Mouse (Mus musculus) liver, postnatal 0 days (tissue): ENCODE results near the gene Traf4.

ENCODE experiments used
- CTCF ChIP-seq: sonication (generic); IDR thresholded peaks from 2 replicates; pipeline ENCODE4 v1.5.1; 2016; ENCODE audit warnings: antibody characterized with exemption, low read depth
- EP300 ChIP-seq: IDR thresholded peaks from 2 replicates; pipeline ENCODE4 v1.6.1; 2016; ENCODE audit warnings: antibody characterized with exemption, low read depth, mild to moderate bottlenecking

GRCm38 (mm10) chr11:78136132-78136531 lies 29.3 kb downstream of the Traf4 start:
- TF ChIP-seq CTCF (no peak), EP300 (no peak)
